Mouse (Mus musculus) megakaryocyte, embryonic 14.5 days (primary cell): ENCODE results near the gene Manf. TPM values are rescaled to one million over a fixed set of nuclear protein-coding genes. Genes with fewer than 3 reads are reported as not detected.

Experiments
- H3K27me3 ChIP-seq: replicated peaks from 2 replicates; pipeline ENCODE3; 2012; ENCODE audit warnings: inconsistent platforms
- H3K36me3 ChIP-seq: replicated peaks from 2 replicates; pipeline ENCODE3; 2012; ENCODE audit warnings: low read length, inconsistent platforms, mixed read lengths
- H3K4me1 ChIP-seq: 2 replicates; pipeline ENCODE4 v1.6.1; 2012; ENCODE audit warnings: inconsistent platforms
- H3K4me3 ChIP-seq: replicated peaks from 2 replicates; pipeline ENCODE3; 2012; ENCODE audit warnings: moderate library complexity, mild to moderate bottlenecking, inconsistent platforms
- H3K9me3 ChIP-seq: 2 replicates; pipeline ENCODE4 v1.6.1; 2012; ENCODE audit warnings: inconsistent platforms
- FLI1 ChIP-seq: IDR thresholded peaks from 2 replicates; pipeline ENCODE4 v1.6.1; 2012; ENCODE audit warnings: low read length, inconsistent platforms, mixed read lengths
- GATA1 ChIP-seq: IDR thresholded peaks from 3 replicates; pipeline ENCODE4 v1.6.1; 2012; ENCODE audit warnings: mixed read lengths, low read length, inconsistent platforms, borderline replicate concordance
- polyA plus RNA-seq: library from polyadenylated mRNA; stranded (reverse); fragments of >175 nt; gene quantifications from 2 replicates; pipeline ENCODE4 v1.2.3, GENCODE M21; 2012; ENCODE audit warnings: low replicate concordance; ENCODE audit not compliant: insufficient read depth

Gene Manf
- polyA plus RNA-seq, 1 experiment = 174 TPM

DNA sequence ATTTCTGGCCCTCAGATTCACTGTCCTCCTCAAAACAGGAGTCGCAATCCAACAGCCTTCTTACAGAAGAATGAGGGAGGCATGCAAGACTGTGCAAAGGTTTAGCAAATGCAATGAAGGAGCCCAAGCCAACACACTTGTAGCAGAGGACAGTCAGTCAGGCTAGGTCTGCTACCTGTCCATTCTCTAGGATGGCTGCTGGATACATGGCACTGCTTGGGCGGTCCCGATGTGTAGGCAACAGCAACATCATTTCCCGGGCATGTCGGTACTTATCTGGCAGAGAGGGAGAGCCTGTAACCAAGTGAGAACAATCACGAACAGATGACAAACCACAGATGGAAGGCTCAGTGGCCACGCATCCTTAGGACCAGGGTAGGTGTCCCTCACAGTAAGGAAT is 9.8 kb upstream of the Manf start:
- Histone ChIP-seq H3K4me1 (peaks cover 37% of the 10 kb centered on the region), H3K27me3 (peaks cover 45% of the 10 kb centered on the region), H3K36me3 (no peaks in the 10 kb centered on the region), H3K9me3 (no peaks in the 10 kb centered on the region), H3K4me3 (no peak overlapping the region)
- no peak for TF ChIP-seq FLI1
- TF ChIP-seq GATA1 = no peak

DNA sequence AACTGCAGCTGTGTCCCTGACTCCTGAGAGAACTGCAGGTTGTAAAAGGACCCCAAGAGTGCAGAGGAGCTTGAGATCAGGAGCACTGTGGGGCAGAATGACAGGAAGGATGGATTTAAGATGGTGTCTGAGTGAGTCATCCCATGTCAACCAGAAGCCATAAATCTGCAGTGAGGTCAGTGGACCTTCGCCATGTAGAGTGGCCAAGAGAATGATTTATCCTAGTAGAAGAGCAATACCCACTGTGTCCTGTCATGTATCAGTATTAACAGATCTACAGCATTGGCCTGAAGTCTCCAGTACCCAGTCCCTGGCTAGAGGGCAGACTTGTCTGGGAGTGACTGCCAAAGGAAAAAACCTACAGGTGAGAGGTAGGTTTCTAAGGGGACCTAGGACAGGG is 7.1 kb upstream of the Manf start:
- Histone ChIP-seq H3K9me3 (no peaks in the 10 kb centered on the region), H3K36me3 (no peaks in the 10 kb centered on the region), H3K27me3 (peaks cover 47% of the 10 kb centered on the region), H3K4me3 (no peak overlapping the region), H3K4me1 (peaks cover 46% of the 10 kb centered on the region)
- TF ChIP-seq FLI1 = no peak
- no peak for TF ChIP-seq GATA1

DNA sequence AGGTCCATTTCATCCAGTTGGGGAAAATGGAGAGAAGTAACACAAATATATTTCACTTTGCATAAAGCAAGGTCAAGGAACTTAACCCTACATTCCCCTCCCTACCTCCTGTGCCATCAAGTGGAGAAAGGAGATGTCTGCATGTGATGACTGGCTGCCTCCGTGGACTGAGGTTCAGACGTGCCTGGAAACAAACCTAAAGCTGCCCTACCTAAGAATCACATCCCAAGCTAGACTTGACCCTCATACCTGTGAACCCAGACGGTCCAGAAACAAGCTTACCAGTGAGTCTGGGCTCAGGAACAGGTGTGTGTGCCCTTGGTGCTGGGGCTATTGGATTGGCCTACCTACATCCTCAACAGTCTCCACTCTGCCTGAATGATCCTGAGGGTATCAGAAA is 1.5 kb upstream of the Manf start:
- H3K9me3 ChIP-seq = no peaks in the 10 kb centered on the region
- H3K4me1 ChIP-seq = peaks cover 59% of the 10 kb centered on the region
- peaks cover 26% of the 10 kb centered on the region for H3K36me3 ChIP-seq
- peak overlapping the region; percentile 60 for H3K4me3 ChIP-seq
- TF ChIP-seq FLI1 (no peak), GATA1 (no peak)
- peaks cover 16% of the 10 kb centered on the region for H3K27me3 ChIP-seq

DNA sequence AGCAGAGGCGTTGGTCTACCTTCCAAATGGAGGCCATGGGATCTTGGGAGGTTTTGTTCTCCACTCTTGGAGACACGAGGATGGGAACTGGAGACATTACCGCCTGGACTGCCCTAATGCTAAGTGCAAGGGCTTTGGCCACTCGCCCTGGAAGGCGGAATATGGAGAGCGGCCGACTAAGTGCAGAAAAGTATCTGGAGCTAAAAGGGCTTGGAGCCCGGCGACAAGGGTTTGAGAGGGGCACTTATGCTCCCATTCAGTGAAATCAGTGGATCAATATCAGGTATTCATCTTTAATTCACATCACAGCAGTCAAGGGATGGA is 735 bp upstream of the Manf start:
- Histone ChIP-seq H3K4me3 (peak overlapping the region; percentile 96), H3K36me3 (peaks cover 33% of the 10 kb centered on the region), H3K4me1 (peaks cover 64% of the 10 kb centered on the region), H3K27me3 (peaks cover 11% of the 10 kb centered on the region), H3K9me3 (no peaks in the 10 kb centered on the region)
- TF ChIP-seq GATA1 (no peak), FLI1 (no peak)

DNA sequence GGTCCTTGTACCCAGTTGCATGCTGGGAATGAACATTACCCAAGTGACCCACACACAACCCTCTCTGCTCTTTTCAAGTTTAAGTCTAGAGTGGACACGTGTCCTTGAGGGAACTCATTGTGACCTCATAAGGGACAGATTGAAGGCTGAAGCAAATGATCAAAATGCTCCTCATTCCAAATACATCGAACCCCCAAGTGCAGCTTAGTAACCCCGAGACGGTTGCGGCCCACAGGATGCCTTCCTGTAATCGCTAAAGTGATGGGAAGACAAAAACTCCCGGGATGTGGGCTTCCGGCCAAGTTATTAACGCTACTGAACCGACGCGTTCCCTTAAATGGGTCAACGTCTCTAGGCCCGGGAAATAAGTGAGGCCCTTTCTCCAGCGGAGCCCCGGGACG is 438 bp downstream of the Manf start:
- no peaks in the 10 kb centered on the region for H3K9me3 ChIP-seq
- peaks cover 60% of the 10 kb centered on the region for H3K4me1 ChIP-seq
- peaks cover 35% of the 10 kb centered on the region for H3K36me3 ChIP-seq
- H3K4me3 ChIP-seq = peak overlapping the region; percentile 96
- peaks cover 2% of the 10 kb centered on the region for H3K27me3 ChIP-seq
- TF ChIP-seq FLI1 (no peak), GATA1 (no peak)

DNA sequence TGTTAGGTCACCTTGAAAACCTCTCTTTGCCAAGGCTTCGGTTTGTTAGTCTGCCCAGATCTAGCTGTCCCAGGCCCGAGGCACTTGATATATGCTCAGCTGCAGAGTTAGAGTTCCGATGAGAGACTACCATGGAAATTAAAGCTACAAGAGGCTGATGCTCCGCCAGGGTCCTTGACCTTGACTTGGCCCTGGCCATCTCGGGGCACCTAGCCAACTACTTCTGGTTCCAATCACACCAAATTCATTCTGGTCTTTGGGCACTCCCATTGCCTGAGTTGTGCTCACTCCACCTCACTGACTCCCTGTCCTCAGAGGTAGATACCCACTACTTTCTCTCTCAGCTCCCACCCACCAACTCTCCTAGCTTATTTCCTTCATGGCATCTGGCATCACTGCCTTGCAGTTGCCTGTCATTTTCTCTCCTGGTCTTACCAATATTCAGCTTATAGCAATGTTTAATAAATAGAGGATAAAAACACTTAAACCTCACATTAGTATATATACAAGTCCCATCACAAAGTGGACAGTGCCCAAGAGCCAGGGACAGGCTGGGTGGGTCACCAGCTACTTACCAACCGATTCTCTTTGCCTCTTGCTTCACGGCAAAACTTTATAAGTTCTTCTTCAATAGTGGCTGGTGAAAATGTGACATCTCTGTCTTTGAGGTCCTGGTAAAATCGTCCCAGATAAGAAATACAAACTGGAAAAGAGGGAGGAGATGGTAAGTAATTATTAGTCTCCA is 1.1 kb downstream of the Manf start:
- H3K4me1 ChIP-seq = peaks cover 66% of the 10 kb centered on the region

DNA sequence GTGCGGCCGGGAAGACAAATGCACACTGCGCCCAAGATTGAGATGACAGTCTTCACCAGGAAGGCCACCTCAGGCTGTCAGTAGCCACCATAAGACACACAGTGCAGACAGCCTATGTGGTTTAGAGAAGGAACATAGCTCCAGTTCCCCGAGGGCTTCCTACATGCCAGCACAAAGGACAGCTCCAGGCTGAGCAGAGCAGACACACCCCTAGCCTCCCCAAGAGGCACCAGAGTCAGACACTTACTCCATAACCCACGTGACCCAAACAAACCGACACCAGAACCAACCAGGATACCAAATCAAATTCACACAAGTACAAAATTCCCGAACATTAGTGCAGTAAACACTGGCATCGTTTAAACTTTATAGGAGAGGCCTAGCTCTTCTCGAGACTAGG is 2.5 kb downstream of the Manf start:
- Histone ChIP-seq H3K4me3 (peak overlapping the region; percentile 74), H3K4me1 (peaks cover 70% of the 10 kb centered on the region), H3K36me3 (peaks cover 50% of the 10 kb centered on the region), H3K9me3 (no peaks in the 10 kb centered on the region), H3K27me3 (no peaks in the 10 kb centered on the region)
- no peak for TF ChIP-seq FLI1
- no peak for TF ChIP-seq GATA1

More for the DNA sequence above, 1.1 kb downstream of the Manf start:
- Histone ChIP-seq H3K9me3 (no peaks in the 10 kb centered on the region), H3K36me3 (peaks cover 36% of the 10 kb centered on the region), H3K4me3 (peak overlapping the region; percentile 96), H3K27me3 (peaks cover 2% of the 10 kb centered on the region)
- TF ChIP-seq GATA1 = no peak
- TF ChIP-seq FLI1 = no peak

DNA sequence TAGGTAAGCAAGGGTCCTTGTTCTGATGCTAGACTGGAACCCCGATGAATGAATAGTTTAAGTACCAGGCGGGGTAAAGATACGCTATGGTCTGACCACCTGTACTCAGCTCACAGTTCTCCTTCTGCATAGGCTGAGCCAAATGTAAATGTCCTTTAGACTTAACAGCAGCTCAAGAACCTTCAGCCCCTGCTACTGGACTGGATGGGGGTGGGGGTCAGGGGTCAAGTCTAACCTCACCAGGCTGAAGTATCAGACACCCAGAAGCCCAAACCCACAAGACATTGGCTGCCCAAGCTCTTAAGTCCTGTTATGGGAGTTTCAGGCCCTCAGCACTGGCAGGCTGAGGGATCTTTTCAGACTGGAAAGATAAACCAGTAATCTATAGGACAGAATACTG is 3.4 kb downstream of the Manf start:
- no peaks in the 10 kb centered on the region for H3K9me3 ChIP-seq
- H3K4me1 ChIP-seq = peaks cover 75% of the 10 kb centered on the region
- no peak for TF ChIP-seq FLI1
- no peak for TF ChIP-seq GATA1
- no peaks in the 10 kb centered on the region for H3K27me3 ChIP-seq
- peaks cover 57% of the 10 kb centered on the region for H3K36me3 ChIP-seq
- H3K4me3 ChIP-seq = peak overlapping the region; percentile 7

DNA sequence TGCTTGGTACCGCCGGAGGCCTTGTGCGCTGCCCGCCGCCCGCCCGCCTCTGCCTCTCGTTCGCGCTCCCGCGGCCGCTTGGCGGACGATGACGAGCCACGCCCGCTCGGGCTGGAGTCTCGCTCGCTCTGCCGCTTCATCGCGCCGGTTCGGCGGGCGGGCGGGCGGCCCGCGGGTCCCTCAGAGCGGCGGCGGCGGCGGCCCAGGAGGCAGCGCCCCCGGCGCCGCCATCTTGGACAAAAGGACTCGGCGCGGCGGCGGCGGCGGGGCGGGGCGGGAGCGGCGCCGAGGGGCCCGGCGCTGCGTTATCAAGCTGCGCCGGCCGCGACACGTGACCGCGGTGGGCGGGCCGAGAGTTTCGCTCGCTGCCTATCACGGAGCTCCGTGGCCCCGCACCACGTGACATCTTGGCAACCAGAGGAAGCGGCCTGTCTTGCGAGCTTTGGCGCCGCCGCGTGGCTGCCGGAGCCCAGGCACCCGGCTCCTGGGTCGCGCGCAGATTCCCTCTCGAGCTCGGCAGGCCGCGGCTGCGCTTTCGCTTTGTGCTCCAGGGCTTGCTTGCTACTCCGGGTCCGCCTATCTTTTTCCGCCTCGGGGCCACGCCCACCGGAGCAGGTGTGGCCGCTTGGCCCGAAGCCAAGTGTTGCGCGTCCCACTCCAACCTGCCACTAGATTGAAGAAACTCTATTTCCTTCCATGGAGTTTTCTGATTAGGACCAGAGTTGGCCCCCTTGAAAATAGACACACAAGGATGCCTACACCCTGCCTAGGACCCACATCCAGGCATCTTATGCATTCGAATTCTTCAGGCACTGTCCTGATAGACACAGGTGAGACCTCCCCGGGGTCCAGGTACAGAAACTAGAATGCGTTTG is 4.7 kb downstream of the Manf start, which contains the start of gene Rbm15b:
Rbm15b (minus strand) TSS at position 601 of the 875 bp plus-strand sequence.
- Histone ChIP-seq H3K27me3 (no peaks in the 10 kb centered on the region), H3K9me3 (no peaks in the 10 kb centered on the region)
- TF ChIP-seq GATA1 = no peak
- TF ChIP-seq FLI1 = no peak

More for the DNA sequence above, 4.7 kb downstream of the Manf start, which contains the start of gene Rbm15b:
- H3K36me3 ChIP-seq = peaks cover 67% of the 10 kb centered on the region
- peak within 1 kb of the TSS; percentile 98 for H3K4me3 ChIP-seq
- peaks cover 76% of the 10 kb centered on the region for H3K4me1 ChIP-seq
